Mouse (Mus musculus) neural tube, embryonic 15.5 days (tissue): ENCODE measurements around the gene Stam2. TPM values are rescaled to one million over a fixed set of nuclear protein-coding genes. Genes with fewer than 3 reads are reported as not detected.

Experiments used
- polyA plus RNA-seq: library from polyadenylated mRNA; unstranded; fragments of >200 nt; fragmentation: Nextera tagmentation; extraction: Ambion mirVana; gene quantifications from 2 replicates; pipeline ENCODE4 v1.2.1, GENCODE M21; 2015

The Stam2 gene
- polyA plus RNA-seq, 1 experiment from 2014 or later: 34.5 TPM

Other genes starting within 250 kb of the Stam2 start
- 13.1 and 14.7 TPM in 2 replicates for gene Cacnb4, start 65.5 kb downstream of the Stam2 start, polyA plus RNA-seq
- gene Fmnl2, start 115.6 kb upstream of the Stam2 start, polyA plus RNA-seq: 7.7 and 8.8 TPM in 2 replicates